Mouse (Mus musculus) left cerebral cortex, postnatal 4 days (tissue): ENCODE results near the gene Onecut3. TPM values are rescaled to one million over a fixed set of nuclear protein-coding genes. Genes with fewer than 3 reads are reported as not detected.

Experiments used
- DNase-seq: peaks from one replicate; pipeline ENCODE4 v3.0.0-alpha.2; 2022
- intact Hi-C: fragments of 180-260 bp; cut with DNase I; formaldehyde crosslinking; loops from one replicate; pipeline ENCODE4 v1.15.1; 2025
- total RNA-seq, 2 experiments: library from RNA; stranded (reverse); gene quantifications; 2 replicates each; pipeline ENCODE4 v1.2.3; 2021

Onecut3 gene
- total RNA-seq, 2 experiments from 2014 or later: 0.24 TPM; not detected in 1

DNA sequence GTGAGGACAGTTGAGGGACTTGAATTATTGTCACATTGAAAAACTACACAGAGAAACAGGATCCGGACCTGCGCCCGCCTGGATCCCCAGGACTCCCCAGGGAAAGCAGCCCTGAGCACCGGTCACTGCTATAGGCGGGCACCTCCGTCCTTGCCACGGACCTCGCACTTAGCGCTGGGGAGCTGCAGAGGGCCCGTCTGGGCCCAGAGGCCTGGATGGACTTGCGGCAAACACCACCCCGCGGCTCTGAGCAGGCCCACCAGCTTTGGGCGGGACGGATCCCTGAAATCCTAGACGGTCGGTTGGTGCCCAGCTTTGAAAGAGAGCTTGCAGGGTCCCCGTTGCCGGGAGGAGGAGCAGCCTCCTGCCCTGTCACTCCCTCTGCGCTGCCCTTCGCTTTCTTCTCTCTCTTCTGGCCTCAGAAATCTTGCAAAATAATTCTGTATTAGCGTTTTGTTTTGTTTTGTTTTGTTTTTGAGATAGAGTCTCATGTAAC is 8.2 kb downstream of the Onecut3 start:
- intact Hi-C loops: no loop called here
- DNase-seq: no peak

DNA sequence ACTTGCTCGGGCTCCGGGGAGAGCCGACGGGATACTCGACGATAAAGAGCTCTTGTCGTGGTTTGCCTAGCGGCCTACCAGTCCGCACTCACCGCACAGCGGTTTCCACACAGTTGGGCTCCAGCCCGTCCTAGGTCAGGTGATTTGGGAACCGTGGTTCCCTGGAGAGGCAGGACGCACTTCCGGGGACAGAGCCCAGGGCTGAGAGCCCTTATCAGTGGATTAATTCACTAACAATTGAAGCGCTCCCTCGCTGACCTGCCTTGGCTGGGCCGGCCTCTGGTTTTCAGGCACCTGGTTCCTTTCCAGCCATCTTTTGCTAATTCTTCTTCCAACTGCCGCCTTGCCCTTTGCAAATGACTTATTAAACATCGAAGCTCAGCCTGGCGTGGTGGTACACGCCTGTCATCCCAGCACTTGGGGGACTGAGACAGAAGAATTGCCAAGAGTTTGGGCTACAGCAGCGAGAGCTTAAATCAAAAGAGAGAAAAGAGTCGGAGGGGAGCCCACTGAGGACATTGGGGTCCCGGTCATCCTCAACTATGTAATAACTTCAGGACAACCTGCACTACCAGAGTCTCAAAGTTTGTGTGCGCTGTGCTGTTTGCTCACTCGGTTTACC is 9.1 kb downstream of the Onecut3 start:
- DNase-seq: no peak
- intact Hi-C loops: no loop called here

DNA sequence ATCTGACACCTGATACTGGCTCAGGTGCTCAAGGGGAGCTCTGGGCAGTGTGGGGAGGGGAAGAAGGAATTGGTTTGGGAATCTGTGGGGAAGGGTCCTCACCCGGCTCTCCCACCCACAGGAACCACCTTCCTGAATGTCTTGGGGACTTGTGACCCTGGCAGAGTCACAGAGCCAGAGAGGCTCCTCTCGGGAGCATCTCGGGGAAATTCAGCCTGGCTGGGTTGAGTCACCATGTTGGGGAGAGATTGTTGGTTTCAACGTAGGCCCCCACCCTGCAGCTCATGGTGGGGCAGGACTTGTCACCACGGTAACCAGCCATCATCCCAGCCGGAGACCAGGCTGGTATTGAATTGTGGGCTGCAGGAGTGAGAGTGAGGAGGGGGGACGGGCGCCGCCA is 10.1 kb downstream of the Onecut3 start:
- DNase-seq: no peak
- intact Hi-C loops: loop anchor here (5.0 kb wide), 1 partner anchor 57 kb away; no protein-coding TSS in a partner anchor

DNA sequence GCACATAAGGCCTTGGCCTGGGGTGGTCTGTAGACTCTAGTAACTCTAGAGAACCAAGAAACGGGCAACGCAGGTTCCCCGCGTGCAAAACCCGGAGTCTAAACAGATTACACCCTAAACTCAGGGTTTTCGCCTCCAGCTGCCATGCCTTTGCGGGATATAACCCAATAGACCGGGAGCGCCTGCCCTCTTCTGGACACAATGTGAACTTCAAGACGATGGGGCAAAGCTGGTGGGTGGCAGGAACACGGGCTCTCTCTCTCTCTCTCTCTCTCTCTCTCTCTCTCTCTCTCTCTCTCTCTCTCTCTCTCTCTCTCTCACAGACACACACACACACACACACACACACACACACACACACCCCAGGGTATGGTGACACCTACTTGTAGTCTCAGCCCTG is 11.6 kb downstream of the Onecut3 start:
- peak; percentile 65 for DNase-seq
- intact Hi-C loops: loop anchor here (5.0 kb wide), 1 partner anchor 59 kb away; no protein-coding TSS in a partner anchor

DNA sequence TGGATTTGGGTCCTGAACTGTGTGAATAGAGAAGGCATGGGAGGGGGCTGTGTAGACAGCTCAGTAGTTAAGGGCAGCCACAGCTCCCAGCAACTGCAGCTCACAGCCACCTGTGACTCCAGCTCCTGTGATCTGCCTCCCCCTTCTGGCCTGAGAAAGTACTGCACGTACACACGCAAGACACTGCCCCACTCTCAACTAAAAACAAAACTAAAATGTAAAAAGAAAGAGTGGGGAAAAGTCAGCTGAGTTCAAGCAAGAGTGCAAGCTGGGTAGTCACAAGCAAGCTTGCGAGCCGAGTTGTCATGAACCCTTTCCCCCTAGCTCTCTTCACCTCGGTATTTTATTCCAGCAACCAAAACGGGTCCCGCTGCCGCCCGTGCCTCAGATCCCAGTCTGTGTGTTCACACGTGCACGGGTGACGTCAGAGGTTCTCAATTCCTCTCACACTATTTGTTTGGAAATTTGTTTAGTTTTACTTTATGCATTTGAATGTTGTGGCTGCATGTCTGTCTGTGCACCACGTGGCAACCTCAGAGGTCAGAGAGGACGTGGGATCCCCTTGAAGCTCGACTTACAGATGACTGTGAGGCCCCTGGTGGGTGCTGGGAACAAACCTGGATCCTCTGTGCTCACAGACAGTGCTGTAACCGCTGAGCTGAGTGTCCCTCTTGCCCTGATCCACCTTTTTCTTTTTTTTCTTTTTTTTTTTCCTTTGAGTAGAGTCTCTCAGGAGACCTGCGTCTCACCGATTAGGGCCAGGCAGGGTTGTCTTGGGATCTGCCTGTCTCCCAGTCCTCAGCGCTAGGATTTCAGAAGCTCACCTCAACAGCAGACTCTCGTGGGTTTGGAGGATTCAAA is 15.0 kb downstream of the Onecut3 start:
- peak; percentile 82 for DNase-seq
- intact Hi-C loops: loop anchor here (5.0 kb wide), 1 partner anchor 62 kb away; no protein-coding TSS in a partner anchor

DNA sequence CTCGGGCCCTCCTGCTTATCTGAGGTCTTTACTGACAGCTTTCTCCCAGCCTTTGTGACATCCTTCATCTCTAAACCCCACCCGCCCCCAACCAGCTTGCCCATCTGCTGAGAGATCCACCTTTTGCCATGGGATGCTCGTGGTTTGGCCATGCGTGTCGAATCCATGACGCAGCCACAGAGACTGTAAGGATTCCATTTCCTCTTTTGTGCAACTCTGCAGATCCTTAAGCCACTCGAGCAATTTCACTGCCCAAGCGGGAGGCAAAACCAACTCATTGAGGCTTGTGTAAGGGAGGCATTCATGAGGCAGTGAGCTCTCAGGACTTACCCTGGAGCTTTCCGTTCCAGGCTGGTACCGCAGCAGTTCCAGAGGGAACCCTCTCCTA is 15.6 kb downstream of the Onecut3 start:
- DNase-seq: no peak
- intact Hi-C loops: no loop called here

DNA sequence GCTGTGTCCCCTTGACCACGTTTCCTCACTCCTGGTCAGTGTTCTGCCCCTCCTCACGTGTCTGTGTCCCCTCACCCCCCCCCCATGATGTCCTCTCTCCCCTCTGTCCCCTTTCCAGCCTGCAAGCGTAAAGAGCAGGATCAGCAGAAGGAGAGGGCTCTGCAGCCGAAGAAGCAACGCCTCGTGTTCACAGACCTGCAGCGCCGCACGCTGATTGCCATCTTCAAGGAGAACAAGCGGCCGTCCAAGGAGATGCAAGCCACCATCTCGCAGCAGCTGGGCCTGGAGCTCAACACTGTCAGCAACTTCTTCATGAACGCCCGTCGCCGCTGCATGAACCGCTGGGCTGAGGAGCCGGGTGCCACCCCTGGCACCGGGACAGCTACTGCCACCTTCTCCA is 19.1 kb downstream of the Onecut3 start:
- intact Hi-C loops: no loop called here
- DNase-seq: no peak

DNA sequence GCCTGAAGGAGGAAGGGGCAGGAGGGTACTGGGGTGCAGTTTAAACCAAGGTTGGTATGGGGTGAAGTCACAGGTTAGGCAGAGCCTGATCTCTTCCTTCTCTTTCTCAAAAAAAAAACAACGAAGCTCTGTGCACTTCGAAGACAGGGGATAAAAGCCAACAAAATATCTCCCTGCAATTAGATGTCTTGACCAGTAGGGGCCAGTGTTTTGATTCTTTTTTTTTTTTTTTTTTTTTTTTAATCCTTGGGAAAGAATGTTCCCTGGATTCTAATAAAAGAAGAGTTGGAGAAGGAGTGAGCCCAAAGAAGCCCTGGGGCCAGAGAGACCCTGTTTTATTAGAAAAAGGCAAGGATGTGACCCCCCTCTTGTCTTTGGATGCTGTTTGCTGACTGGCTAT is 24.7 kb downstream of the Onecut3 start:
- intact Hi-C loops: no loop called here
- DNase-seq: no peak

DNA sequence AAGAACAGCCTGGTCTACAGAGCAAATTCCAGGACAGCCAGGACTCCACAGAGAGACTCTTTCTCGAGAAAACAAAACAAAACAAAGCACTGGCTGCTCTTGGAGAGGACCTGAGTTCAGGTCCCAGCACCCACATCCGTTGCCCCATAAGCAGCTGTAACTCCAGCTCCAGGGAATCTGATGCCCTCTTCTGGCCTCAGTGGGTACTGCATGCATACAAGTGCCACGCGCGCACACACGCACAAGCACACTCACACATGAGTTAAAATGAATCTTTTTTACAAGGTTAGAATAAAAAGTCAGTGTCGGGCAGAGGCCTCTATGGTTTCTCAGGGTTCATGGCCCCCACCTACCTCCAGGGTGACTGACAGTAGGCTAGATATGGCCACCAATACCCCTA is 28.7 kb downstream of the Onecut3 start:
- DNase-seq: no peak
- intact Hi-C loops: no loop called here

DNA sequence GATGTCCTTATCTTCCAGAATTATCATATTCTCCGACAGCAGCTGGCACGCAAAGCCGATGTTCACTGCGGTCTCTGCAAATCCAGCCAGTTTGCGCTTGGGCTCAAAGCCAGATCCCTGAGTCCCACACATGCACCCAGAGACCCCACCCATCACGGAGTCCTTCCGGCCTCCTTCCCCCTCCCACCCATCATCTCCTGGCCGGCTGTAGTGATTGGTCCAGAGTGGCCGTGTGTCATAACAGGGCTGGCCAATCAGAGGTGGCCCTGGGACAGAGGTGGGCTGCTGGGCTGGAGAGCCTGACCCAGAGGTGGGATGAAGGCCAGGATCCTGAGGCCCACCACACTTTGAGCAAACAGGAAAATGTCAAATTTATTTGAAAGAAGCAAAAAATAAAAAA is 31.5 kb downstream of the Onecut3 start:
- intact Hi-C loops: no loop called here
- peak; percentile 58 for DNase-seq

DNA sequence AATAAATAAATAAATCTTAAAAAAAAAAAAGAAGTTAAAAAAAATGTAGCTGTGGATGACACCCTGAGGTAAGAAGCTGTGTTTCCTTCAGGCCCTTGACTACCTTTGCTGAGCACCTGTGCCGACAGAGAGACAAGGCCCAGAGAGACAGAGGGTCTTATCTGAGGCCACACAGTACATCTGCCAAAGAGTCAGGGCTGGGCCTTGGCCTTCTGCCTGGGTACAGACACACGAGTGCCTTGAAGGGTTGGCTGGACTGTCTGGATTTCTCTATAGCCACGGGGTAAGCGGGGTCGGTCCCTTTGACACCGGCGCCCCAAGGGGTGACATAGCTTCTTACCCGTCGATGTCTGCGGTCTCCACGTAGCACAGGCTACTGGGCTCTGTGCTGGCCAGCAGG is 38.1 kb downstream of the Onecut3 start:
- intact Hi-C loops: no loop called here

DNA sequence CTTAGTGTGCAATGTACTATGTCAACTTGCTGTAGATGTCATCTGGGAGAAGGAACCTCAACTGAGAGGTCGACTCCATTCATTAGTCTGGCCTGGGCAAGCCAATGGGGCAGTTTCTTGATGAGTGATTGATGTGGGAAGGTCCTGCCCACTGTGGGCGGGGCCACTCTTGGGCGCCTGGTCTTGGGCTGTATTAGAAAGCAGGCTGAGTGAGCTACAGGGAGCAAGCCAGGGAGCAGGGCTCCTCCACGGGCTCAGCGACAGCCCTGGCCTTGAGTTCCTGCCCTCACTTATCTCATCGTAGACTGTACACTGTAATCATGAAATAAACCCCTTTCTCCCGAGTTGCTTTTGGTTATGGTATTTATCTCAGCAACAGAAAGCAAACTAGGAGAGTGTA is 39.1 kb downstream of the Onecut3 start:
- intact Hi-C loops: no loop called here
- DNase-seq: no peak

More for the DNA sequence above, 38.1 kb downstream of the Onecut3 start:
- DNase-seq: no peak

DNA sequence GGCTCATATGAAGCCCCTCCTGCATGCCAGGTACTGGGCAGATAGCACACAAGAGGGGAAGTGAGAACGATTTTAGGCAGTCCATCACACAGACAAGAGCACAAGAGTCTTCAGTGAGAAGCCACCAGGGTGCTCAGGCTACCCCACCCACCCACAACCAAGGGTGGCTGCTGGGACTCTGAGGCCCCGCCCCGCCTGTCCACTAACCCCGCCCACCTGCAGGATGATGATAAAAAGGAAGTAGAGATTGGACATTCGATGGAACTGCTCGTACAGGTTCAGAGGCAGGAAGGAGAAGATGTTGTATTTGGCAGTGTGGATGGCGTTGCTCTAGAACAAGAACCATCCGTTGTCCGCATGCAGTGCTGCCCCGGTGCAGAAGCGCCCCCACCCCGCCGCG is 40.4 kb downstream of the Onecut3 start:
- intact Hi-C loops: no loop called here
- no peak for DNase-seq

DNA sequence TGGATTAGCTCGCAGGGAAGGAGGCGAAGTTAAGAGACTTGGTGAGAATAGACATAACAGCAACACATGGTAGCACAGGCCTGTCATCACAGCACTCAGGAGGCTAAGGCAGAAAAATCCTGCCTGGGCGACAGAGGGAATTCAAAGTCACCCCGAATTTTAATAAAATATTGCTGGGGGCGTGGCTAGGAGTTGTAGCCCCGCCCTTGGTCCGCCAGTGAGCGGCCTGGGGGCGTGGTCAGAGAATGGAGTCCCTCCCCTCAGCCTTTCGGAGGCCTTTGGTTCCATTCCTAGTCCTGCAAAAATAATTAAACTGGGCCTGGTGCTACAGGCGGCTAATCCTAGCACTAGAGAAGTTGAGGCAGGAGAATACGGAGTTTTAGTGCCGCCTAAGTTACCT is 41.1 kb downstream of the Onecut3 start:
- no peak for DNase-seq

DNA sequence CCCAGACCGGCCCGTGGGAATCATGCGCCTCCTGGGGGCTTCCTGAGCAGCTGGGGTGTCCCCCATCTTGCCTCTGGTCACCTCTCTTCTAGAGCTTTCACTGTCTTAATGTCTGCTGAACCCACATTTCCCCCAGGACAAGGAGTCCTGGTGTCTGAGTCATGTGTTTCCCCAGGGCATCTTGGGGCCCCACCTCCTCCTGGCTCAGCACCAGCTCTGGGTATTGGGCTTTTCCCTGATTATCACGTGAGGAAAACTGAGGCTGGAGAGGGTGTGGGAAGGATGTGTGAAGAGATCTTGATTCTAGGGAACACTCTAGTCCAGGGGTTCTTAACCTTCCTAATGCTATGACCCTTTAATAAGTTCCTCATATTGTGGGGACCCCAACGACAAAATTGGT is 43.5 kb downstream of the Onecut3 start:
- intact Hi-C loops: no loop called here
- no peak for DNase-seq

More for the DNA sequence above, 41.1 kb downstream of the Onecut3 start:
- intact Hi-C loops: no loop called here

DNA sequence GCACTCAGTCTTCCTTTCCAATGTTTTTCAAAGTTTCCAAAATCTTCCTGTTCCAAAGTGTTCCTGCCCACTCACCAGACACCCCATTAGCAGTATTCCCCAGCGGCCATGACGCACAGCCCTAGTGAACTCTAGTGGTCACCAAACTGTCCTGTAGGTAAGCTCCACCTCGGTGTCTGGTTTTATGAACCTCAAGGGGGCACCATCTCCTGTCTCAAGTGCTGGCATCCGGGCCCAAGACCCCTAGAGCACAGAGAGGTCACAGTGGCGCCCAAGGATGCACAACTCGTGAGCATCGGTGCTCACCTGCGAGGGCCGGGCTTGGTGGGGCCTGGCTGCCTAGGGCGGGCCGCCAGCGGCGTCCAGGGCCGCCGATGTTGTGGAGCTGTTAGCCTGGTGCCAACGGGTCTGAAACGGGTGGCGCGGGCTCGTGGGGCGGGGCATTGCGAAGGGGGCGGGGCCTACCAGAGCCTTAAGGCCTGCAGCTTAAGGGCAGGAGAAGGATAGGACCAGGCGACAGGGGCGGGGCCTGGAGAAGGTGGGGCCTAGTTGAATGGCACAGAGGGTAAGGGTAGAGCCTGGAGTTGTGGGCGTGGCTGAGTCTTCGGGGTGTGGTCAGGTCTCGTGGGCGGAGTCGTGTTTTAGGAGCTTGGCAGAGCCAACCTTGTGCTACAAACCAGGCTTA is 44.2 kb downstream of the Onecut3 start, which contains the start of gene Atp8b3:
Gene Atp8b3 (minus strand): TSS at position 415 of the 685 bp plus-strand sequence.
- intact Hi-C loops: no loop called here
- peak; percentile 61 for DNase-seq

DNA sequence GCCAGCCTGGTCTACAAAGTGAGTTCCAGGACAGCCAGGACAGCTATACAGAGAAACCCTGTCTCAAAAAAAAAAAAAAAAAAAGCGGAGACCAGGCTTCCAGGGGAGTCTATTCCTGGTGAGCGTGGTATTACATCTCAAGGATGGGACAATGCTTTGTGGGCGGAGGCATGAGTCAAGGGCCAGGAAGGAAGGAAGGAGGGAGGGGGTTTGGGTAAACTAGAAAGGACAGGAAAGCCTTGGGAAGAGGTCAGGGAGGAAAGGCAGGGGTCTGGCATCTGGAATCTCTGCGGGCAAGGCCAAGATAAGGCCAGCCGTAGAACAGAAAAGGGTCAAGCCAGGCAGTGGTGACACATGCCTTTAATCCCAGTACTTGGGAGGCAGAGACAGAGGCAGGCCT is 44.9 kb downstream of the Onecut3 start:
- DNase-seq: no peak
- intact Hi-C loops: no loop called here

DNA sequence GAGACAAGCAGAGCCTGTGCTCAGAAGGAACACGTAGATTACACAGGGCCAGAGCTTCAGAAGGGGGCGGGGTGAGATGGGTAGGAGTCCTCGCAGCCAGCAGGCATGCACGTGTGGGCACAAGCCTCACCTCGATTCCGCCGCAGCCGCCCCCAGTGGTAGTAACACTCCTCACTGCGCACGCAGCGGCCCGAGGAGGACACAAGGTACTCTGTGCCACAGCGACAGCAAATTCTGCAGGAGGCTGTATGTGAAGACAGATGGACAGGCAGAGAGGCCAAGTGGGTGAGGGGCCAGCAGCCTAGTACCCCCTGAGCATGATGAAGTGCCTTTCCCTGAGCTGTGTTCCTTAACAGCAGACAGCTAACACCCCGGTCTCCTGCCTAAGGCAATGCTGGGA is 49.2 kb downstream of the Onecut3 start:
- DNase-seq: no peak
- intact Hi-C loops: no loop called here

DNA sequence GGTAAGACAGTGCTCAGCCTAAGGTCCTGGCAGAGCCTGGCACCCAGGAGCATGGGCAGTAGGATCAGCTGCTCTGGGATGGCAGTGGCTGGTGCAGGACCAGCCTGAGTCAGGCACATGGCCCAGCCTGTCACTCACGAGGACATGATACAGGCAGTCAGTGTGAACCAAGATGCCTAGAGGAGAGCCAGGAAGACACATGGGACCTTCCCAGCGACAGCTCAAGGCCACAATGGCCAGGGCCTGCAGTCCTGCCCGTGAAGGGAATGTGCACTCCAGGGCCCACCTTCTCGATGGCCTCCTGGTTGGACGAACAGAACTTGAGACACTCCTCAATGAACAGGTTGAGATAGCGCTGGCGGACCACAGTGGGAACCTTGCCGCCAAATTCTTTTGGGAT is 51.0 kb downstream of the Onecut3 start:
- DNase-seq: no peak

DNA sequence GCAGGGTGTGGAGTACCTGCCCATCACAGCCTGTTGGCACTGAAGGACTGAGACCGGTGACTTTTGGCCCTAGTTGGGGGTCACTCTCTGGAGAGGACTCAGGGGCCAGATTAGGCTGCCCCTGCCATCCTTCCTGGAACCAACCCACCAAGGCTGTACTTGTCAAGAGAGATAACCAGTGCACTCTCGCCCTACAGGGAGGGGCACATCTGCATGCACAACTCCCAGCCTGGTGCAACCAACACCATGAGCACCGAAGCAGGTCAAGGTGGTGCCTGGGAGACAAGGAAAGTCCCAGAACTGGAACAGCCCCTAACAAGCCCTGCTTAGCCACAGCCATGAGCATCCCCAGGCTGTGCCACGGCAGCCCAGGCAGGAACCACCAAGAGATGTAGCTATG is 52.3 kb downstream of the Onecut3 start:
- intact Hi-C loops: no loop called here
- no peak for DNase-seq

More for the DNA sequence above, 51.0 kb downstream of the Onecut3 start:
- intact Hi-C loops: no loop called here

DNA sequence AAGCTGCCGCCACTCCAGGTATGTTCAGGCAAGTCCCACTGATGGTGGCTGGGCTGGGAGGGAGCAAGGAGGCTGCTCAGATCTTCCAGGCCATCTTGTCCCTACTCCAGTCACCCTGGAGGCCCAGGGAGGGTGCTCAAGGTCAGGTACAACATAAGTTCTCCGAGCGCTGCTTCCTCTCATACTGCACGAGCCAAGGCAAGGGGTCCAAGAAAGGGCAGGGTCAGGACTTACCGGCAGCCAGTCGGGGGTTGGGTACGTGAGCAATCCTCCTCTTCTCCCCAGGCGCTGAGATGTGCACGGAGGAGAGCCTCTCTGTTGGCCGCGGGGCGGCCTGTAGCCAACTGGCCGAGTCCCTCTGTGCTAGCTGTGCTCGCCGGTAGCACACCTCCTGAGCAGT is 52.9 kb downstream of the Onecut3 start:
- intact Hi-C loops: no loop called here
- no peak for DNase-seq
